Mouse (Mus musculus) heart, adult 18-20 months (tissue): Measurements from ENCODE around the gene Selplg. TPM values are rescaled to one million over a fixed set of nuclear protein-coding genes. Genes with fewer than 3 reads are reported as not detected.
A peak's percentile ranks its signal among the peaks of the same experiment; 100 is the strongest.

Experiments used
- DNase-seq, 2 experiments: peaks; one replicate each; pipeline ENCODE4 v3.0.0; 2021 to 2022; ENCODE audit warnings: mixed read lengths in 1 of 2
- total RNA-seq, 2 experiments: library from RNA; stranded (reverse); gene quantifications; 2 replicates each; pipeline ENCODE4 v1.2.3; 2021

Gene Selplg
- total RNA-seq, 2 experiments from 2014 or later: 4.4 to 7.3 TPM

GRCm38 (mm10) chr5:113771213-113772162 is 61.0 kb downstream of the Selplg start:
- peak; percentile 91 to 93 for DNase-seq

GRCm38 (mm10) chr5:113768806-113769205 is 63.6 kb downstream of the Selplg start:
- DNase-seq: no peak

Other genes starting within 250 kb of the Selplg start
- gene Cmklr1, start 182.2 kb downstream of the Selplg start, total RNA-seq: 10 to 100 TPM; 21.3 to 22.3 TPM
- not detected for gene 1700069L16Rik, start 107.9 kb downstream of the Selplg start, total RNA-seq
- gene Ficd, start 96.8 kb downstream of the Selplg start, total RNA-seq: 1 to 10 TPM; 8.6 to 8.7 TPM
- gene Sart3, start 60.1 kb downstream of the Selplg start, total RNA-seq: 10 to 100 TPM in 1 of 2 experiments, 1 to 10 TPM in 1; 9.9 to 11.3 TPM
- 100 to 1,000 TPM; 207 to 210 TPM for gene Iscu, start 59.9 kb downstream of the Selplg start, total RNA-seq
- gene Tmem119, start 32.1 kb downstream of the Selplg start, total RNA-seq: 1 to 10 TPM; 2.7 to 5.1 TPM
- 10 to 100 TPM; 30.3 to 33.1 TPM for gene Coro1c, start 76.1 kb upstream of the Selplg start, total RNA-seq
- gene Ssh1, start 161.2 kb upstream of the Selplg start, total RNA-seq: 10 to 100 TPM; 13.5 to 13.6 TPM
- not detected for gene Dao, start 171.1 kb upstream of the Selplg start, total RNA-seq
- gene Usp30, start 232.8 kb upstream of the Selplg start, total RNA-seq: 10 to 100 TPM; 10.4 to 11.6 TPM